Mouse (Mus musculus): ENCODE results near the gene Rars2.
"Not testable (repeated sequence)": the region's sequence is repeated elsewhere in the genome, so short reads cannot be mapped to it uniquely, and the experiment has no call there.

The Rars2 gene

DNA sequence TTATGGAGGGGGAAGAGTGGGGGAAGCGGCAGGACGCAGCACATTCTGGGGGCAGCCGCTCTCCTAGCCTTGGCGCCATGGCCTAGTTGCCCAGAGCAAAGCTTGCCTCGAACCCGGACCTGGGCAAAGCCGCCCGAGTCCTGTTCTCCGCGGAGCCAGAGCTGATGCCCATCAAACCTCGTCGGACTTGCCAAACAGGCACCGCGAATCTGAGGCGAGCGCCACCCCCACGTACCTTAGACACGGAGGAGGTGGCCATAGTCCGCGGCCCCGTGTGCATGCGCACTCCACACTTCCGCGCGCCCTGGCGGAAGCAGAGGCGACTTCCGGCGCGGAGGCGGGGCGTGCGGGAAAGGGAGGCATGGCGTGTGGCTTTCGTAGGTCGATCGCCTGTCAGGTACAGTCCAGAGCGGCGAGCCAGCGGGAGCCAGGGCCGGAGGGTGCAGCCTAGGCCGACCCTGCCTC lies at the start of gene Rars2, which contains the start of gene Orc3:
Rars2 (plus strand) TSS at position 328 of the 465 bp plus-strand sequence.
Orc3 (minus strand) TSS at position 315 of the 465 bp plus-strand sequence.
- peak; percentile 96 for DNase-seq (ENCODE audit: low read depth, low spot score)

DNA sequence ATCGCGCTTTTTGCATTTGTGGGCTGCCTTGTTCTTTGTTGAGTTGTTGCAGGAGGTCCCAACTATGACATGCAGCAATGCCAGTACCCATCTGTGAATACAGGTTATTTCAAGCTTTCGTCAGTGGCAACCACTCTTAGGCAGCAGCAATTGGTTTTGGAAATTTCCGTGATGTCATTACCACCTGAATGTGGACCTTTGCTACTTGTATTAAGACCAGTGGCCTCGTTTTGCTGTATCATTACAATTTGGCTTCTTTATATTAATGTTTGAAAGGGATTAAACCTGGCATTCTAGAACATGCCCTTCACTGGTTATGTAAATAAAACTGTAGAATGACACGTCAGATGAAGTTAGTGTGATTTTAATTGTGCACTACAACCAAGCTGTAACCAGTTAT lies 48.5 kb upstream of the Rars2 start:
- DNase-seq (ENCODE audit: low read depth, low spot score) = no peak

DNA sequence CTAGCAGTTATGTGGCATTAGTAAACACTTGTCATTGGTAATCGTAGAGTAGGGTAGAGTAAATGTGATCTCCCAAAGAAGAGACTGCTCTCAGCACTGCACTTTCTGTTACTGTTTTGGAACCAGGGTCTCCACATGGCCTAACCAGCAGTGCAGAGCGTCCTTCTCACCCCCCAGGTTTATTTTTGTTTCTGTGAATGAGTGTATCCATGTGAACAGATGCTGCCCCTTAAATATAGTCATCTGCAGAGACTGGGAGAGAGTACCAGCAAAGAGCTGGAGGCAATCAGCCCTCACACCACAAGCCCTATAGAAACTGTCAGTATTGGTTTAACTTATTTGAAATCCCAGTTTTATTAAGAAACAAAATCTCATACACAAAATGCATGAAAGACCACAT lies 41.9 kb upstream of the Rars2 start:
- no peak for DNase-seq (ENCODE audit: low read depth, low spot score)

DNA sequence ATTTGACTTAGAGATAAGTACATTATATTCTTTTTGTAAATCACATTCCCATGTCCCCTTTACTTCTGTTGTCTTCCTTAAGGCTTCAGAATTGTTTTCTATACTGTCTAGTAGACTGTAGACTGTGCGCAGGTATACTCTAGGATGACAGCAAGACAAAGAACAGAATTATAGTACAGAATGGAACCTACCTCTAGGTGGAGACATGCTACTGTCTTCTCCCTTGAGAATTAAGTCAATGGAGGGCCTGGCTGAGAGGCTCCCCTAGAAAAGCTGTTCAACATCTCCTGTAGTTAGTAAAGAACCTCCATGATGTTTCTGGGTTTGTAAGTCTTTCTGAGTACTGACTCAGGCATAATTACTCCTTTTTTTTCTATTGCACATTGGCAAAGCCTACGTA lies 37.7 kb upstream of the Rars2 start:
- no peak for DNase-seq (ENCODE audit: low read depth, low spot score)

DNA sequence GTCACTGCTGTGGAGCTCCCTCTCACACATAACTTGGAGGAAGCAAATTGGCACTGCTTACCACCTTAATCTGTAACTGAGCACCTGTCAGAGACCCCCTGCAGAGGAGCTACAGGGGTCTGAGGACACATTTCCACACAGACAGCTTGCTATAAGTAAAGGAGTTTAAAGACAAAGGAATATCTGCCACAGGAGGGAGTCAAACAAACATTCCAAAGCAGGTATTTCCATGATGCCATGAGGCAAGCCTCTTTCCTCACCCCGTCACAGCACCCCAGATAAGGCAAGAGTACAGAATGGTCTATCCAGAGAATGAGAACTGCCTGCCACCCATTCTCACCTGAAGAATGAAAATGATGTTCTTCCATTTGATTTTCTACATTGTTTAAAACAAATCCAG lies 35.5 kb upstream of the Rars2 start:
- DNase-seq (ENCODE audit: low read depth, low spot score) = peak; percentile 41

DNA sequence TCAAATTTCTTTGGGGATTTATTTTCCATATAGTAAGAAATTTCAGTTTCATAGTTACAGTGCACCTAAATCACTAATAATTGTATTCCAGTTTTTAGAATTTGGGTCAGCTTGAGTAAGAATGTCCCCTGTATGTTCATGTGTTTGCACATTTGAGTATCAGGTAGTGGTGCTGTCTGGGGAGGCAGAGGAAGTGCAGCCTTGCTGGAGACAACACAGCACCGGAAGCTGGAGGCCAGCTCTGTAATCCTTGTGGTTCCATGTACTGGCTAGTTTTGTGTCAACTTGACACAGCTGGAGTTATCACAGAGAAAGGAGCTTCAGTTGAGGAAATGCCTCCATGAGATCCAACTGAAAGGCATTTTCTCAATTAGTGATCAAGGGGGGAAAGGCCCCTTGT lies 33.3 kb upstream of the Rars2 start:
- not testable (repeated sequence) for DNase-seq (ENCODE audit: low read depth, low spot score)

DNA sequence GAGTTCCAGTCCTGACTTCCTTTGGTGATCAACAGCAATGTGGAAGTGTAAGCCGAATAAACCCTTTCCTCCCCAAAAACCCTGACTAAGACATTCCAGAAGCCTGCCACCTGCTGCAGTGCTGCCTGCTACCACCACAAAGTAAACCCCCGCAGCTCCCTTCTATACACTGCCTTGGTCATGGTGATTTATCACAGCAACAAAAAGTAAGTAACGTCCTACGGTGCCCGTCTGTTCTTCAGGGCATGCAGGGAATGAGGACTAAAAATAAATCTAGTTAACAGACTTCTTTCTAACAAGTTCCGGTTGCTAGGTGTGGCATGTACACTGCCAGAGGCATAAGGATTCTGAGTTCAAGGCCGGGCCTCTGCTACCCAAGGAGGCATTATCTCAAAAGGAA lies 32.8 kb upstream of the Rars2 start:
- DNase-seq (ENCODE audit: low read depth, low spot score) = peak; percentile 46

DNA sequence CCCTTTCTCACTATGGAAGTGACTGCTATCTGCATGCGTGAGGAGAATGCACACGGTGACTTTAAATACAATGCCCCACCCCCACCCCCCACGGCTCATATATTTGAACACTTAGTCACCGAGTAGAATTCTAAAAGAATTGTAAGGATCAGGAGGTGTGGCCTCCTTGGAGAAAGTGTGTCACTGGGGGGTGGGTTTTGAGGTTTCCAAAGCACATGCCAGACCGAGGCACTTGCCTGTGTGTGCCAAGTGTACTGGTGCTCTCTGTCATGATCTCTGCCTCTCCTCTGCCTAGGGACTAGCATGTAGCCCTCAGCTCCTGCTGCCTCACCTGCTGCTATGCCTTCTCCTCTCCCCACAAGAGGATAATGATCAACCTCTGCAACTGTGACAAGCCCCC lies 32.3 kb upstream of the Rars2 start:
- peak; percentile 78 for DNase-seq (ENCODE audit: low read depth, low spot score)

DNA sequence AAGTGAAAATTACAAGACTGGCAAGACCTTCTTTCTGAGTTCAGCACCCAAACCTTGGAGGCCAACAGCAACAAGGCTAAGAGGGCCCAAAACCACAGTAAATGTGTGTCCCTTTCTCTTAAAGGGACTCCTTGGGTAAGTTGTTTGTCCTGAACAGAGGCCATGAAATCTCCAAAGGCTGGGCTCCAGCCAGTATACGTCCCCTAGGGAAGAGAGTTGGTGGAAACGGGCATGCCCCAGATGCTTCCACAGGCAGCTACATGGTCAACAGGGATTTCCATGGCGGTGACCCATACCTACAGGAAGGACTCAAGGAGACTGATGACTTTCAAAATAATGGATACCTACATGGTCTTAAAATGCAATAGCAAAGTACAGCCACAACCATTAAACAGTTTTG lies 31.3 kb upstream of the Rars2 start:
- DNase-seq (ENCODE audit: low read depth, low spot score) = no peak

DNA sequence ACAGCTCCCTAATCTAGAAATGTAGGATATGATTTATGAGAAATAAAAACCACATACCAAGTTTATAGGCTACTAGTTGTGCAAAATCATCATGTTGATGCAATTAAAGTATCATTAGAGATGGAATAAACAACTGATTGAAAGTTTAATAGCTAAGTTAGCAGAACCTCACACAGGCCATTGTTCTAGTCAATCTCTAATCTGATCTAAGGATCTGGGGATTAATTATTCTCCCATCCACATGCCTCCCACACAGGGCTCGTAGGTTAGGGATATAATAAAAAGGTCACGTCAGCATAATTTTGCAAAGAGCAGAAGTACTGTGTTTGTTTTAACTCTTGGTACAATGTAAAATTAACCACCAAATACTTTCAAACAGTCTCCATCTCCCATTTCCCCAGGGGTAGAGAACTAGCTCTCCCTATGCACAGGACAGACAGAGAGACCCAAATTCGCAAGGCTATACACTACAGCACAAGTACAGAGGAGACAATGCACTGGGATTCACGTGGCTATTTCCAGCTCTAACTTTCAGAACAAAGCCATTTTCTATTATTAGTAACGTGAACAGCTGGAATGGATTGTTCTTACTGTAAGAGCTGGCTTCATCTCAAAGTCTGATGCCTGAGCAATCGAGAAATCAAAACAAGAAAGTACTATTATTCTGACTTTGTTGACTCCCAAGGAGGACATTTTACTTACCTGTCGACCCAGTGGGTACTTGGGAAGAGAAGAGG lies 29.7 kb upstream of the Rars2 start:
- no peak for DNase-seq (ENCODE audit: low read depth, low spot score)

DNA sequence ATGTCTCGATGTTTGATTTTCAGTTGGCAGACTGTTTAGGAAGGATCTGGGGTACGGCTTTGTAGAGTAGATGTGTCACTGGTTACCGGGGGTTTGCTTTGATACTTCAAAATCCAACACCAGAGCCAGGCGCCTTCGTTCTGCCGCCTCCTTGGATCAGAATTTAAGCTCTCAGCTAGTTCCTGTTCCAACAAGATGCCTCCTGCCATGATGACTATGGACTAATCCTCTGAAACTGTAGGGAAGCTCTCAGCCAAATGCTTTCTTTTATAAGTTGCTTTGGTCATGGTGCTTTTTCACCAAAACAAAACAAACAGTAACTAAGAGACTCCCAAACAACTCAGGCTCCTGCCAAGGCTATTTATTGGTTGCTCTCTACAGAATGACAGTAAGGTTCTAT lies 11.6 kb upstream of the Rars2 start:
- DNase-seq (ENCODE audit: low read depth, low spot score) = no peak

DNA sequence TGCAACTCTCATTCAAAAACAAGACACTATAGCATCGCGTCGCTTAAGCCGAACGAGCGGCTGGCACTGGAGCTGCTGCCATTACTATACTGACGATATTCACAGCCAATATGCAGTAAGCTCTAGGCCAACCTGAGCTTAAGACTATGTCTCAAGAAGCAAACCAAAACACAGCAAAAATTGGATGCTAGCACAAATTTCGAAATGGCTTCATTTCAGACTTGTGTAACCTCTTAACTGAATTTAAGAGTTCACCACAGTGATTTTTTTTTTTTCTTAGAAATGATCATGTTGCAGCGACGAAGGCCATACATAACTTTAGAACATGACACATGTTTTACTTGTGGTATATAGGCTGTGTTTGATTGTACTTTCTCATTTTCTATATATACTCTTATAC lies 8.1 kb upstream of the Rars2 start:
- DNase-seq (ENCODE audit: low read depth, low spot score) = no peak

DNA sequence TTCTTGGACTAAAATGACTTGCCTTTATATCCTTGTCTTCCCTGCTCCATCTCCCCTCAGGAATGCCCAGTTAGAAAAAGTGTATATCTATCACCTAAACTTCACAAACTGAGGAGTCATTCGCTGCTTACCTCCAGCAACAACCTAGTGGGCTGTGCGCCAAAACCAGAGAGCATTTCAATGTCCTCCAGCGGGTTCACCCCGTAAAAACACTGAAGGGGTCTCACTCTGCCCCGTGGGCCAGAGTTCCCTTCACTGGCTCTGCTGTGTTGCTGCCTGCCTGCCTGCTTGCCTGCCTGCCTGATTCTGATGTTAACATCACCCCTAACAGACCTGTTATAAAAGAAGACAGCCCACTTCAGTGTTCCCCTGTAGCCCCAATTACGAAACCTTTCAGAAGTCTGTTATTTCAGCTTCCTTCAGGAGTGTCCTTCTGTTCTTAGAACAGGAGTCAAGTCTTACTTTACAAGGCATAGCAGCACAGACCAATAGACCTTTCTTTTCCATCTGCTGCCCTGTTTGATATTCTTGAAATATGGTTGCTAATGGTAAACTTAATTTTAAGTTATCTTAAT lies 1.1 kb upstream of the Rars2 start:
- DNase-seq (ENCODE audit: low read depth, low spot score) = no peak

DNA sequence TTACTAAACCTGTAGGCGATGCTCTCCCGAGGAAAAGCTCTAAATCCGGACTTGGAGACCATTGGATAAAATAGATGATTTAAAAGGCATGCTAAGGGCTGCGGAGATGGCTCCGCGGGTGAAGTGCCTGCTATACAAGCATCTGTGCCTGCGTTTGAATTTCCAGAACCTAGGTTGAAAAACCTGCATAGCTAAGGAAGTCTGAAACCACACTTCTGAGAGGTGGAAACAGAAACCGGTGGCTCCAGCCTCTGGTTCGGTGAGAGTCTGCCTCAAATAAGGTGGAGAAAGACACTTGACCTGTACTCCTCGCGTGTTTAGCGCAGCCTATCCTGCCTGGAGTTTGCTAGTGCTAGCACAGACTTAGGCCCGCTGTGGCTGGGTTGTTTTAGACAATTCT lies 546 bp downstream of the Rars2 start:
- DNase-seq (ENCODE audit: low read depth, low spot score) = peak; percentile 13

DNA sequence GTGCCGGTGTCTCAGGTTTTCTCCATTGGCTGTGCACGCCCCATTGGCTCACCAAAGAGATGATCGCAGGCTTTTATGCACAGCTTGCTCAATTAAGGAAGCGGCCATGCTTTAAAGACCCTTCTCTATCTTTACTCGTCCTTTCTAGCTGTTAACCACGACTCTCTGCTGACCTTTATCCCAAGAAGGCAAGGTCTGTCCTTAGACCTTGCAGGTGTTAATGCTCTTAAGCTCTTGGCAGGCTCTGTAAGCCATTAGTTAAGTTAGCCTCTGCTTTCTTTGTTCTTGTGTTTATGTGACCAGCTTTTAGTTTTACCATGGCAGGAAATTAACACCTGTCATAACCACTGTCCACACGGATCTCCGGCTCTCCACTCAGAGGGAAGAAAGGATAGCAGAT lies 1.4 kb downstream of the Rars2 start:
- no peak for DNase-seq (ENCODE audit: low read depth, low spot score)

DNA sequence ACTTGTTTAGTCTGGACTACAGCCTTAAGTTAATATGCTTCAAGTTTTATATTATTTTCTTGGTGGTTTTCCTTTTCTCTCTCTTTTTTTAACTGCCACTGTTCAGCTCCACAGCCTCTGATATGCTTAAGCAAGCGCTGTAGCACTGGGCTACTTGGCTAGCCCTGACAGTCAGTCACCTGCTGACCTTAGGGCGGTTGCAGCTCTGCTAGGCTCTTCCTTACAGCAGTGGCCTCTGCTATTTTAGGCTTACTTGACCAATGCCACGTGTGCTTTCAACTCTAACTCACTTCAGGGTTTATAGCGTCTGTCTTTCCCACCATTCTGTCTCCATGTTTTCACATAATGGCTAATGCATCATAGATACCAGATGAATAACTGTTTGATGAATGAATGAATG lies 10.8 kb downstream of the Rars2 start:
- DNase-seq (ENCODE audit: low read depth, low spot score) = no peak

DNA sequence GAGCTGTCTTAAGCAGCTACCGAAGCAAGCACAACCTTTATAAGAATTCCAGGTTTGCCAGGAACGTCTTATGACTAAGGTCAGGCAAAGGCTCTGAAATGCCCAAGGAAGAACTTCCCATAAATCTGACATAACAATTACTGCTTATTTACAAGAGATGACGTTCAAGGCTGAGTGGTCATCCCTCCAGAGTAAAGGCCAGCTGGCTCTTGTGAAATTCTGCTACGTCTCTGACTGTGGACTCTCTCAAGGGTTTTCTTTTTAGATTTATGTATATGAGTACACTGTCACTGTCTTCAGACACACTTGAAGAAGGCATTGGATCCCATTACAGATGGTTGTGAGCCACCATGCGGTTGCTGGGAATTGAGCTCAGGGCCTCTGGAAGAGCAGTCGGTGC lies 11.6 kb downstream of the Rars2 start:
- DNase-seq (ENCODE audit: low read depth, low spot score) = no peak

DNA sequence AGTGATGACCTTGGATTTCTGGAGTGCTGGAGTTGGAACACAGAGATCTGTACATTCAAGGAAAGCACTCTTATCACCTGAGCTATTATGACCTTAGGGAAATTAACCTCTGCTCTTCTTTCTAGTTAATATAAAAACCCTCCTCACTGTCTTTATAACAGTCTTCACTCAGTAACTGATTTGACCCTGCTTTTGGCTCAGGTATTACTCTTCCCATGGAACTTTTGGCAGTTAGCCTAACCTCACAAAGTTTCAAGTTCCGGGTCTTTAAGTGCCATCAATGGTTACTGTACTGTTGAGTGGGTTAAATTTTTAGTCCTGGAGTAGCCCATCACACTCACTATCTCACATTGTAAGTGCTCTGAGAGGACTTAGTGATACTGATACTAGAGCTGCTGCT lies 15.2 kb downstream of the Rars2 start:
- no peak for DNase-seq (ENCODE audit: low read depth, low spot score)

DNA sequence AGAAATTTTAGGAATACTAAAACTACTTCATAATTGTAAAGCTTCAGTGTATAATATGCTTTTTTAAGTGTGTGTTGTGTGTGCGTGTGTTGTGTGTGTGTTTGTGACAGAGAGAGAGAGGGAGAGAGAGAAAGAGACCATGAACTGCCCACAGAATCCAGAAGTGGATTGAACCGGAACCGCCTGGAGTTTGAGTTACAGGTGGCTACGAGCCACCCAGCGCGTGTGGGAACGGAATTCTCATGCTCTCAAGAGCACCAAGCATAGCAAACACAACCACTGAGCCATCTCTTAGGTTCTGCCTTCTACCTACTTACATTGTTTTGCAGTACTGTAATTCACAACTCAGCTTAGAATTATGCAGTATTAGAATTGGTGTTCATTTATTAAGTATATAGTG lies 19.4 kb downstream of the Rars2 start:
- DNase-seq (ENCODE audit: low read depth, low spot score) = peak; percentile 12

DNA sequence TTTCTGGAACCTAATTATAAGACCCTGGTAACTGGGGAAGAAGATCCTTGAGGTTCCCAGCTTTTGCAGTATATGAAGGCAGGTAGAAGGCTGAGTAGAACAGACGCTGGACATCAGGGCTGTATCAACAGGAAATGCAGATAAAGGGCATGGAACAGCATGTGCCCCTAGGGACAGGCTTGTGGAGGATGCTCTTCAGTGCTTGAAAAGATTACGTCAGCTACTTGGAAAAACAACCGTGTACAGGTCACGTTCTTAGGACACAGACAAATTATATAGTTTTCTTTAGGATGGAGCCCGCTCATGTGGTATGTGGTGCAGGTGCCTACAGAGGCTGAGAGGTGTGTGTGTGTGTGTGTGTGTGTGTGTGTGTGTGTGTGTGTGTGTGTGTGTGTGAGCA lies 21.3 kb downstream of the Rars2 start:
- no peak for DNase-seq (ENCODE audit: low read depth, low spot score)

DNA sequence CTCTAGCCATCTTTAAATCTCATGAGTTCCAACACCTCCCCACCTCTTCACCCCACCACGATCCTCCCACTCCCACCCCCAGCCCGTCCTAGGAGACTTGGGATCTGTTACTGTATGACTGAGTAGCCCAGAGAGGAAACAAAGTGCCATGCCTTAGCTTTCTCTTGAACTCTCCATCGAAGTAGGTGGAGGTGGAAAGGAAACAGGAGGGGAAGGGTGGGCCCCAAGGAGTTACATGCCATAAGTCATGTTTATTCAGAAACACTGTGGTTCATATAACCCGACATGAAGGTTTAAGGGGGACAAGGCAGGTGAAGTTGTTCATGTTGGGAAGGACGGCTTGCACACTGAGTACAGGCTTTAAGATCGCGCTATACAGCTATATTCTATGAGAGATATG lies 22.6 kb downstream of the Rars2 start:
- DNase-seq (ENCODE audit: low read depth, low spot score) = no peak

DNA sequence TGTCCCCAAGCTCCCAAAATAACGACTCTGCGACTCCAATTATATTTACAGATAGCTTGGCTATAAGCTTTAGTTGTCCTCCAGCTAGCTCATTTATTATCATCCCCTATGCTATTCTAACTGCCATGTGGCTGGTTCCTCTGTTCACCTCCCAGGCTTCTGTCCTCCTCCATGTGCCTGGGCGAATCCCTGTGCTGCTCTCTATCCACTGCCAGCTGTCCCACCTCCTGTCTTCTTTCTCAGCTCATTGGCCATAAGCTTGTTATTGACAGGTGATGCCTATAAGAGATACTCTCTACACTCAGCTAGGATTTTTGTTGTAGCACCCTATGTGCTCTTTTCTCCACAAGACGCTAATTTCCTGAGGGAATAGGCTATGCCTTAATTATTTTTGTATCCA lies 23.1 kb downstream of the Rars2 start:
- no peak for DNase-seq (ENCODE audit: low read depth, low spot score)

DNA sequence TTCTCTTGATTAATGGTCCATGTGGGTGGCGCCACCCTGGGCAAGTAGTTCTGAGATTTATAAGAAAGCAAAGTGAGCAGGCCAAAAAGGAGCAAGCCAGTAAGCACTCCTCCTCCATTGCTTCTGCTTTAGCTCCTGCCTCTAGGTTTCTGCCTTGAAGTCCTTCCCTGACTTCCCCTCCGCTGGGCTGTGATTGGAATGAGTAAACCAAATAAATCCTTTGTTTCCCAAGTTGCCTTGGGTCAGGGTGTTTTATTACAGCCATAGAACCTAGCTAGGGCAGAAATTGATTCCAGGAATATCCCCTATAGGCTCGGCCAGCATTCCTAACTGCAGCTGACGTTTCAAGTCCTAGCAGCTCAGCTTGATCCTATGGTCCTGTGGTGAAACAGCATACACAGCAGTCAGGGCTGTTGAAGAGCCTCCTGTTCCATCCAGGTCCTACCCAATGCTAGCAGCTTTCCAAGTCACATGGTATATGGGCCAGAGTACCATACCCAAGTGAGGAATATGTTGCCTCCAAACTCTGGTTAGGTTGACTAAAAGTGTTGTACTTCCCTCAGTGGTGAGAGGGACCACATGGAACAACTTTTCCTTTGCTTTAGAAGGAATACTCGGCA lies 25.1 kb downstream of the Rars2 start:
- no peak for DNase-seq (ENCODE audit: low read depth, low spot score)
